Mouse (Mus musculus): ENCODE data around the gene Pfkfb2. TPM values are rescaled to one million over a fixed set of nuclear protein-coding genes. Genes with fewer than 3 reads are reported as not detected.

The Pfkfb2 gene
- polyA plus RNA-seq, 1 experiment from 2014 or later = 20.1 TPM

DNA sequence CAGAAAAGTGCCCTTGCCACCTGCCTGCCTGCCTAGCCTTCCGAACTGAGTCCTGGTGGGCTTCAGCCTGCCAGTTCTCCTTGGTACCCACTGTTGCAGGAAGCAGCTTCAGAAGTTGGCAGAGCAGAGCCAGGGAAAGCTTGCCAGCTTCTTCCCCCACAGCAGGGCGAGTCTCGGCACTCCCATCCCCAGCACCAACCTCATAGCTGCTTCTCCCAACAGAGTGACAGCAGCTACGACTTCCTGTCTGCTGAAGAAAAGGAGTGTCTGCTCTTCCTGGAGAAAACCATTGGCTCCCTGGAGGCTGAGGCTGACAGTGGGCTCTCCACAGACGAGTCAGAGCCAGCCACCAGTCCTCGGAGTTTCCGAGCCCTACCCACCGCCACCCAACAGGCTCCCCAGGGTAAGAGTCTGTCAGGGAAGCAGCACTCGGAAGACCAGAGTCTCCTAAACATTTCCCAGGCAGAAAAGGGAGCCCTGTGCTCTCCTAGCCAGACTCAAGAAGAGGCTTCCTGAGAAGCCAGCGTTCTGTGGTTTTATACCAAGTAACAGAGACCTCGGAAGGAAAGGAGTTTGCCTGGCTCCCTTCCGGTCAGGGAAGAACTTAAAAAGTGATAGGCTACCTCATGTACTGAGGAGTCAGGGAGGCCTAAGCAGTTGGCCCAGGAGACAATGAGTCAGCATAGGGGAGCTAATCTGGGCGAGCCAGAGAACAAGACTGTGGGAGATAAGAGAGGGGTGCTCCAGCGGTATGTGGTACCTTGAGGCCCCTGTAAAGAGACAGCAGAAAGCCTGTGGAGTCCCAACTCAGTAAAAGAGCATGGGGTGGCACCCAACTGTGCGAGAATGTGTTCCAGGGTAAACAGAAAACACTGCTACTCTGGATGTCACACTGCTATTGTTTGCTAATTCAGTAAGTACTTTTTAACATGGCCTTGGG is 12.0 kb upstream of the Pfkfb2 start:
- no peaks in the 10 kb centered on the region for H3K4me1 ChIP-seq (replicated peaks; ENCODE audit: control insufficient read depth, insufficient read depth, low read length)
- ATAC-seq (ENCODE audit: low FRiP score) (no peak), DNase-seq (ENCODE audit: low spot score) (no peak)
- no peaks in the 10 kb centered on the region for H3K9me3 ChIP-seq (ENCODE audit: control insufficient read depth, low read length)
- H3K27ac ChIP-seq = no peak overlapping the region
- H3K27me3 ChIP-seq (ENCODE audit: control insufficient read depth, insufficient read depth, low read length) = no peaks in the 10 kb centered on the region
- H3K4me2 ChIP-seq (replicated peaks) = no peak overlapping the region
- no peak overlapping the region for H3K9ac ChIP-seq
- no peaks in the 10 kb centered on the region for H3K36me3 ChIP-seq (replicated peaks; ENCODE audit: control insufficient read depth, insufficient read depth)
- 53% methylated on average over 15 of the region's 15 CpGs for WGBS
- H3K4me3 ChIP-seq (replicated peaks; ENCODE audit: low read length) = no peak overlapping the region

DNA sequence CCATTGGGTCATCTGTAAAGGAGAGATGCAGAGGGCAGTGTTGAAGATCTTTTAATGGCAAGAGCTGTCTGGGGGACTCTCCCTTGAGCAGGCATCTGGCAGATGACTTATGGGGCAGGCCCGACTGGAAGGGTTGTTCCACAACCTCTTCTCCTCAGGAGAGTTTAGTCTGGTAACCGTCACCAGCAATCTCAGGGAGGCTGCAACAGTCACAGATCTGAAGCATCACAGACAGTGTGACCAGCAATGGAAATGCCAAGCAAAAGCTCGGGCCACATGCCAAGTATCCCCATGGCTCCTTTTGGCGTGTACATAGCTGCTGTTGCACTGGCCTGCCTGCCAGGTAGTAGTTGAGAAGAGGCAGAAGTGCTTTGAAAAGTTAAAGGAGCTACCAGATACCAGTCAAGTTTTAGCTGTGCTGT is 11.2 kb upstream of the Pfkfb2 start:
- ATAC-seq (ENCODE audit: low FRiP score) (no peak), DNase-seq (ENCODE audit: low spot score) (no peak)
- H3K4me1 ChIP-seq (replicated peaks; ENCODE audit: control insufficient read depth, insufficient read depth, low read length) = no peaks in the 10 kb centered on the region
- H3K4me3 ChIP-seq (replicated peaks; ENCODE audit: low read length) = no peak overlapping the region
- H3K4me2 ChIP-seq (replicated peaks) = no peak overlapping the region
- no peak overlapping the region for H3K9ac ChIP-seq
- H3K9me3 ChIP-seq (ENCODE audit: control insufficient read depth, low read length) = no peaks in the 10 kb centered on the region
- H3K36me3 ChIP-seq (replicated peaks; ENCODE audit: control insufficient read depth, insufficient read depth) = no peaks in the 10 kb centered on the region
- no peaks in the 10 kb centered on the region for H3K27me3 ChIP-seq (ENCODE audit: control insufficient read depth, insufficient read depth, low read length)
- no peak overlapping the region for H3K27ac ChIP-seq
- whole genome bisulfite sequencing = 62% methylated on average over 4 of the region's 4 CpGs

DNA sequence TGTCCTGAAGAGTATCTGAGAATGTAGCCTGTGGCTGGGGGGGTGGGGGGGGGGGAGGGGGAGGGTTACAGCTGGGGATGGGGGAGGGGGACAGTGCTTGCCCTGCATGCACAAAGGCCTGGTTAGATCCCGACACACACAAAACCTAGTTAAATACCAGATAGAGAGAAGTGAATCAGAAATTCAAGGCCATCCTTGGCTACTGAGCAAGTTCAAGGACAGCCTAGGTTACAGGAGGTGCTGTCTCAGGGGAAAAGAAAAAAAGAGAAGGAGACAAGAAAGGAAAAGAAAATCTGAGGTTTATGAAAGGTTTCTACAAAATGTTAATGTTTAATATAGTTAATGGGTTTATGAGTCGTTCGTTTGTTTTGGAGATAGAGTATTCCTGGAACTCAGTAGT is 10.6 kb upstream of the Pfkfb2 start:
- H3K27ac ChIP-seq = no peak overlapping the region
- H3K4me2 ChIP-seq (replicated peaks) = no peak overlapping the region
- no peak overlapping the region for H3K9ac ChIP-seq
- no peak overlapping the region for H3K4me3 ChIP-seq (replicated peaks; ENCODE audit: low read length)
- H3K27me3 ChIP-seq (ENCODE audit: control insufficient read depth, insufficient read depth, low read length) = no peaks in the 10 kb centered on the region
- 78% methylated on average over 3 of the region's 3 CpGs for WGBS
- no peaks in the 10 kb centered on the region for H3K4me1 ChIP-seq (replicated peaks; ENCODE audit: control insufficient read depth, insufficient read depth, low read length)
- ATAC-seq (ENCODE audit: low FRiP score) = no peak
- H3K36me3 ChIP-seq (replicated peaks; ENCODE audit: control insufficient read depth, insufficient read depth) = no peaks in the 10 kb centered on the region
- no peaks in the 10 kb centered on the region for H3K9me3 ChIP-seq (ENCODE audit: control insufficient read depth, low read length)
- DNase-seq (ENCODE audit: low spot score) = no peak

DNA sequence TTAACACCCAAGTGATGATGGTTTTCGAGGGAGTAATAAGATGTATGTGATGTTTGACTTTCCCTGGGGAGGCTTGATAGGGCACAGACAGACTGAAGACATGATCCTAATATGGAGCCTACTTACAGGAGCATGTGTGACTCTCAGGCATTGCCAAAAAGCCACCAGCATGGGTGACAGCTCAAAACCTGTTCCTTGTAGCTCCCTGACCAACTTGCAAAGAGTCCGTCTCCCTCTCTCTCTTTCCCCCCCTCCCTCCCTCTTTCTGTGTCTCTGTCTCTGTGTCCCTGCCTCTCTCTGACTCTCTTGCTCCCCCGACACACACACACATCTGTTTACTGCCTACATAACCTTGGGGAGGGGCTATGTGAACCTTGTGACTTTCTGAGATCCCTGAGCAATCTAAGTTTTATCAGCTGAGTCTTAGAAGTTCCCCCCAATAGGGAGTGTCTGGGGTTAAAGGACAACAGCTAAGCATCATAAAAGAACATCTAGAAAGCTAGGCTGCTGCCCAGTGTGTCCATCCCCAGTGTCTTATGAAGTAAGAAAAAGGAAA is 9.6 kb upstream of the Pfkfb2 start:
- Histone ChIP-seq H3K27ac (no peak overlapping the region), H3K4me1 (replicated peaks; ENCODE audit: control insufficient read depth, insufficient read depth, low read length) (no peaks in the 10 kb centered on the region), H3K4me2 (replicated peaks) (no peak overlapping the region), H3K9me3 (ENCODE audit: control insufficient read depth, low read length) (no peaks in the 10 kb centered on the region), H3K27me3 (ENCODE audit: control insufficient read depth, insufficient read depth, low read length) (no peaks in the 10 kb centered on the region), H3K4me3 (replicated peaks; ENCODE audit: low read length) (no peak overlapping the region), H3K9ac (no peak overlapping the region), H3K36me3 (replicated peaks; ENCODE audit: control insufficient read depth, insufficient read depth) (no peaks in the 10 kb centered on the region)
- DNase-seq (ENCODE audit: low spot score) = no peak
- WGBS = 87% methylated on average over 3 of the region's 3 CpGs
- ATAC-seq (ENCODE audit: low FRiP score) = no peak

DNA sequence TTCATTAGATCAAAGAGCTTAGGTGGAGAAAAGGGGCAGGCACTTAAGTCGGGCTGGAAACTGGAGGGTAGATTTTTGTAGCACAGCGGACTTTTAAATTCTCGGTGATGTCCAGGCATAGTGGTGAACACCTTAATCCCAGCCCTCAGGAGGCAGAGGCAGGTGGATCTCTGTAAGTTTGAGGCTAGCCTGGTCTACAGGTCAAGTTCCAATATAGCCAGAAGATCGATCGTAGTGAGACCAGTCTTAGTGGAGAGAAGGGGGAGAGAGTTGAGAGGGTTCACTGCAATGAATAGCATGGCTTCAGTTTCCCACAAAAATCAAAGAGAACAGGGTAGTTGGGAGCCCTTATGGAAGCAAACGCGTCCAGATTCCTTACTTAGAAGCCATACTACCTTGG is 8.9 kb upstream of the Pfkfb2 start:
- H3K9ac ChIP-seq = no peak overlapping the region
- 88% methylated on average over 7 of the region's 7 CpGs for WGBS
- H3K36me3 ChIP-seq (replicated peaks; ENCODE audit: control insufficient read depth, insufficient read depth) = no peaks in the 10 kb centered on the region
- H3K4me3 ChIP-seq (replicated peaks; ENCODE audit: low read length) = no peak overlapping the region
- H3K27me3 ChIP-seq (ENCODE audit: control insufficient read depth, insufficient read depth, low read length) = no peaks in the 10 kb centered on the region
- no peaks in the 10 kb centered on the region for H3K4me1 ChIP-seq (replicated peaks; ENCODE audit: control insufficient read depth, insufficient read depth, low read length)
- H3K4me2 ChIP-seq (replicated peaks) = no peak overlapping the region
- ATAC-seq (ENCODE audit: low FRiP score) = no peak
- no peak for DNase-seq (ENCODE audit: low spot score)
- no peak overlapping the region for H3K27ac ChIP-seq
- no peaks in the 10 kb centered on the region for H3K9me3 ChIP-seq (ENCODE audit: control insufficient read depth, low read length)

DNA sequence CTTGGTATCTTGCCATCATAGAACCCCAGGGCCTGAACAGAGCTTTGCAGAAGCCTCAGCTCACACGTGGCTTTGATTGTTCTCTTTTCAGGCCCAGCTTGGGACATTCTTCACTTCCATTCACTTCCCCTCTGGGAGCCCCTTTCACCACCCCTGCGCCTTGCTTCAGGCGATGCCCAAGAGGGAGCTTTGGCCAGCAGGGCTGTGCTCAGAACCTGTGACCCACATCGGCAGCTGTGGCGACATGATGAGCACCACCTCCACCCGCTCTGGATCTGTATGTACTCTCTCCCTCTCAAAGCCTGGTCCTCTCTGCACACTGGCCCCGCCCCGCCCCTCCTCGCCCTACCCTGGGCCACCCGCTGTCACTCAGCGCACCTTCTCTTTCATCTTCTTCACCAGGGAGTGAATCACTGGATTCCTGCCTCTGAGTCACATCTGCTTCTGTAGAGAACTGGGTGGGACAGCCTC is 8.4 kb upstream of the Pfkfb2 start:
- Histone ChIP-seq H3K36me3 (replicated peaks; ENCODE audit: control insufficient read depth, insufficient read depth) (no peaks in the 10 kb centered on the region), H3K27me3 (ENCODE audit: control insufficient read depth, insufficient read depth, low read length) (no peaks in the 10 kb centered on the region), H3K9ac (no peak overlapping the region), H3K27ac (no peak overlapping the region), H3K4me3 (replicated peaks; ENCODE audit: low read length) (no peak overlapping the region), H3K4me2 (replicated peaks) (no peak overlapping the region), H3K4me1 (replicated peaks; ENCODE audit: control insufficient read depth, insufficient read depth, low read length) (no peaks in the 10 kb centered on the region), H3K9me3 (ENCODE audit: control insufficient read depth, low read length) (no peaks in the 10 kb centered on the region)
- no peak for ATAC-seq (ENCODE audit: low FRiP score)
- 23% methylated on average over 11 of the region's 11 CpGs for WGBS
- DNase-seq (ENCODE audit: low spot score) = no peak

DNA sequence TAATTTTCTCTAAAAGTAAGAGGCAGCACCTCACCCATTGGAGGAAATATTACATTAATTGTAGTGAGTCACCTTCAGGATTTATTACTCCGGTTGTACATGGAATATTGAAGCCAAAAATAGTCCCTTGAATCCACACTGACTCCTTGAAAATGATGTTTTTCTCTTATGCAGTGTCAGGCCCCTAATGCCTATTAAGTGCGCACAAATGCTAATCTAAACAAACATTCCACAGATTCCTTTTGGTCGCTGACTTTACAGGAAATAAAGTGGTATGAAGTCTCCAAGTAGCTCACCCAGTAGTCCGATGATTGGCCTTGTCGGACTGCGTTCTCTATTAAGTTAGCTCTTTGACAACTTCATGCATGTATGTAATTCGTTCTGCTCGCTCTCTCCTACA is 5.8 kb upstream of the Pfkfb2 start:
- 81% methylated on average over 8 of the region's 8 CpGs for WGBS
- no peak overlapping the region for H3K4me2 ChIP-seq (replicated peaks)
- no peak overlapping the region for H3K4me3 ChIP-seq (replicated peaks; ENCODE audit: low read length)
- H3K4me1 ChIP-seq (replicated peaks; ENCODE audit: control insufficient read depth, insufficient read depth, low read length) = no peaks in the 10 kb centered on the region
- H3K9me3 ChIP-seq (ENCODE audit: control insufficient read depth, low read length) = no peaks in the 10 kb centered on the region
- ATAC-seq (ENCODE audit: low FRiP score) (no peak), DNase-seq (ENCODE audit: low spot score) (no peak)
- H3K27ac ChIP-seq = no peak overlapping the region
- no peaks in the 10 kb centered on the region for H3K36me3 ChIP-seq (replicated peaks; ENCODE audit: control insufficient read depth, insufficient read depth)
- no peaks in the 10 kb centered on the region for H3K27me3 ChIP-seq (ENCODE audit: control insufficient read depth, insufficient read depth, low read length)
- no peak overlapping the region for H3K9ac ChIP-seq

DNA sequence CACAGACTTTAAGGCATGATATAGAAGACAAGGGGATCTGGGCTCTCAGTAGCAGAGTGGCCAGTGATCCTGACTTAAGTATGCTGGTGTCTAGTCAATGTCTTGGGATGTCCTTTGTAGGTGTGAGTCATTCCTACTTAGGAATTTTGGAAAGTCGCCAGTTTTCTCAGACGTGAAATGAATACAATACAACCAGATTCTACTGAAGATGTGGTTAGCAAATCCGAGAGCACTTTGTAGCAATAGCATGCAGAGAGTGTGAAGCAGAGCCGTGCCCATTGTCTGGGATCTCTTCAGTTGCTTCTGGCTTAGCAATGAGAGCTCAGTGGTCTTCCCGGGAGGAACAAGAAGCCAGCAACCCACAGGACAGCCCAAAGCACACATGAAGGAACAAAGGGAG is 5.4 kb upstream of the Pfkfb2 start:
- no peak for DNase-seq (ENCODE audit: low spot score)
- no peaks in the 10 kb centered on the region for H3K9me3 ChIP-seq (ENCODE audit: control insufficient read depth, low read length)
- 69% methylated on average over 5 of the region's 5 CpGs for WGBS
- no peak overlapping the region for H3K27ac ChIP-seq
- no peaks in the 10 kb centered on the region for H3K4me1 ChIP-seq (replicated peaks; ENCODE audit: control insufficient read depth, insufficient read depth, low read length)
- no peak overlapping the region for H3K4me2 ChIP-seq (replicated peaks)
- no peak overlapping the region for H3K4me3 ChIP-seq (replicated peaks; ENCODE audit: low read length)
- H3K9ac ChIP-seq = no peak overlapping the region
- no peaks in the 10 kb centered on the region for H3K27me3 ChIP-seq (ENCODE audit: control insufficient read depth, insufficient read depth, low read length)
- H3K36me3 ChIP-seq (replicated peaks; ENCODE audit: control insufficient read depth, insufficient read depth) = no peaks in the 10 kb centered on the region
- no peak for ATAC-seq (ENCODE audit: low FRiP score)

DNA sequence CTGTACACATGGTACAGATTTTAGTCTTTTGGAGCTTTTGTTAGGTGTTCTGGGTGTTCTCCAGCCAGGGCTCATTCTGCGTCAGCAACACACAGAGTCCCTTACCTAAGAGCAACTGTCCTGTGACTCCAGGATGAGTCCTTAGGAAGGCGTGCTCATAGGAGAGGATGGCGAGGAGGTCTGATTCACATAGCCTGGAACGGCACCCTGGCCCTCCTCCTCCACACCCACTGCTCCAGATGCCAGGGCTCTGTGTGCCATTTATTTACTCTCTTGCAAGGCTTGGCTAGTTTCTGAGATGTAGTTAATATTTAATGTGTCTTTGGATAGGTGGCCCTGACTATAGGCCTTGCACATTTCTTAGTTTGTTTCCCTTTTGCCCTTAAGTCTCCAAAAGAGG is 4.6 kb upstream of the Pfkfb2 start:
- Histone ChIP-seq H3K9me3 (ENCODE audit: control insufficient read depth, low read length) (no peaks in the 10 kb centered on the region), H3K4me2 (replicated peaks) (no peak overlapping the region), H3K4me3 (replicated peaks; ENCODE audit: low read length) (no peak overlapping the region), H3K27me3 (ENCODE audit: control insufficient read depth, insufficient read depth, low read length) (no peaks in the 10 kb centered on the region), H3K9ac (no peak overlapping the region), H3K27ac (no peak overlapping the region), H3K4me1 (replicated peaks; ENCODE audit: control insufficient read depth, insufficient read depth, low read length) (no peaks in the 10 kb centered on the region), H3K36me3 (replicated peaks; ENCODE audit: control insufficient read depth, insufficient read depth) (no peaks in the 10 kb centered on the region)
- WGBS = 92% methylated on average over 4 of the region's 4 CpGs
- no peak for ATAC-seq (ENCODE audit: low FRiP score)
- DNase-seq (ENCODE audit: low spot score) = no peak
